Mouse (Mus musculus) E14TG2a.4 (cell line): Measurements from ENCODE around the gene Lztfl1.

ENCODE experiments used
- CTCF ChIP-seq: conservative IDR thresholded peaks from 2 replicates; pipeline ENCODE4 v1.5.1; 2014; ENCODE audit warnings: low read length
- NANOG ChIP-seq: IDR thresholded peaks from 2 replicates; pipeline ENCODE4 v1.6.1; 2014; ENCODE audit warnings: borderline replicate concordance, low read length, mixed read lengths
- POU5F1 ChIP-seq: IDR thresholded peaks from 2 replicates; pipeline ENCODE4 v1.6.1; 2014; ENCODE audit warnings: low read length, borderline replicate concordance

DNA sequence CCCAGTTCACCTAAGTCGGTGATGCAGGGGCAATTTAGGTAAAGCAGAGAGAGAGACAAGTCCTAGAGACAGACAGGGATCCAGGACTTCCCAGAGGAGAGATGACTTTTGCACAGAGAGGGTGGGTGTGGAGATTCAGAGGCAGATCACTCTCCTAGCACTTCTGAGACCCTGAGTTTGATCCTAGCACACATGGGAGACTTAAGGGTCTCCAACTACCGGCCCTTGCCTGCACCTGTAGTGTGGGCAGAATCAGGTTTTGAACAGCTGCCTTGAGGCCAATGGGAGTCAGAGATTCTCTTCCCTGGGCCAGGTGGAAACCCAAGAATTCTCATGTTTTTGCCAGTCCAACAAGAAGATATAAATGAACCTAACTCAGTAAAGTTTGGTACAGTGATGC lies 38.3 kb downstream of the Lztfl1 start:
- TF ChIP-seq CTCF (no peak), POU5F1 (no peak), NANOG (no peak)
